Mouse (Mus musculus): ENCODE results near the gene Ubr4. TPM values are rescaled to one million over a fixed set of nuclear protein-coding genes. Genes with fewer than 3 reads are reported as not detected.

Gene Ubr4
- polyA plus RNA-seq, 1 experiment: 129 TPM

DNA sequence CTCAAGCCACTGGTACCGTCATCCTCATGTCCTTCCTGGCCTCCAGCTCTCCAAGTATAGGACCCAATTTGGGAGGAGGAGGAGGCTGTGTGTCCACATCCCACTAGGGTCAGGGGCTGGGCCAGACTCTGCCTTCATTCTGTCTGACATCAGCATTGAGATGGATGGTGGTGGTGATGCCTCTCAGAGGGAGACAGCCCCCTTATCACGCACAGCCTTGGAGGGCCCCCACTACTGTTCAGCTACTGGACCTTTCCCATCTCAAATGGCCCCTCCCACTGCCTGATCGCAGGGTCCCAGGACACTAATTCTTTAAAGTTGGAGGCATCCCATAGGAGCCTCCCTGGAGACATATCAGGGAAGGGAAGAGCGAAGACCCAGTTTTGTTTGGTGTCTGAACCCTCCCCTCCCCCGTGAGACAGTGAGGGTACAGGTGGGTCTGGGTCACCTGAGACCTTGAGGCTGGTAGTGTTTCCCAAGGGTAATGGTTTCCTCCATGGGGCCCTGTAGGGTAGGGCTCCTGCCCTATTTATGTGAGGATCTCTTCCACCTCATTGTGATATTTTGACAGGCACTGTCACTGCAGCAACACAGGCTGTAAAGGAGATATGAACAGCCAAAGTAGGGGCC lies 139.2 kb downstream of the Ubr4 start:
- H3K4me1 ChIP-seq (ENCODE audit: control insufficient read depth, insufficient read depth, low read length): no peaks in the 10 kb centered on the region
- no peak for DNase-seq
- H3K27me3 ChIP-seq (replicated peaks; ENCODE audit: control insufficient read depth, insufficient read depth, low read length): no peaks in the 10 kb centered on the region
- no peaks in the 10 kb centered on the region; the same call in none of the 2 replicates for H3K36me3 ChIP-seq (ENCODE audit: control insufficient read depth, insufficient read depth, low read length)
- WGBS: 93% methylated on average over 5 of the region's 5 CpGs
- H3K27ac ChIP-seq (ENCODE audit: insufficient read depth, low read depth, low read length): no peak overlapping the region
- no peak overlapping the region for H3K4me3 ChIP-seq (ENCODE audit: insufficient read depth, low read depth, low read length)
- no peak for TF ChIP-seq CTCF (conservative IDR thresholded peaks at IDR 0.05; ENCODE audit: insufficient read depth, insufficient read length, low read depth, low read length)
- no peak for TF ChIP-seq POLR2A (IDR thresholded peaks at IDR 0.05; ENCODE audit: low read depth, low read length)

DNA sequence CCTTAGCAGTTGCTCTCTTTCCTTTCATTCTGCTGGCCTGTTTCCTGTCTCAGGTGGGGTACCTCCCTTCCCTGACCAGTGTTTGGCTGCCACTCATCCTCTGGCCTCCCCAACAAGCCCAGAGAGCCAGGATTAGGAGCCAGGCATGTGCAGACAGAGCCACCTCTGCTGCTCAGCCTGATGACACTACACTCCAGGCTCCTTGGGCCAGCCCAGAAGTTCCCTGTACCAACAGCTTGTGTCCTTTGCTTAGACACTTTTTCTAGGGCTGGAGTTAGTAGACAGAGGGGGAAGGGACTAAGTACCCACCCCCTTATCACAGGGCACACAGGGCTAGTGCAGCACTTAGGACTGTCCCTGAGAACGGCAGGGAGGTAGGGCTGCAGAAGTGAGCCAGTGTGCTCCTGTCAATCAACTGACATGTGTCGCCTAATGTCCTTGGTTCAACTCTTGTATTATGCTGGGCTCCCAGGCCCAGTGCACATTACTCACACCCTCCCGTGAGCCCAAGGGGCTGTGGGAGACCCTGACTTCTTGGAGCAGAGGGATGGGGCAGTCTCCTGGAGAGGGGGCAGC lies 139.9 kb downstream of the Ubr4 start:
- H3K27me3 ChIP-seq (replicated peaks; ENCODE audit: control insufficient read depth, insufficient read depth, low read length): no peaks in the 10 kb centered on the region
- DNase-seq: no peak
- no peaks in the 10 kb centered on the region; the same call in 1 of the 2 replicates for H3K36me3 ChIP-seq (ENCODE audit: control insufficient read depth, insufficient read depth, low read length)
- H3K27ac ChIP-seq (ENCODE audit: insufficient read depth, low read depth, low read length): no peak overlapping the region
- 62% methylated on average over 3 of the region's 3 CpGs for WGBS
- TF ChIP-seq POLR2A (IDR thresholded peaks at IDR 0.05; ENCODE audit: low read depth, low read length) (no peak), CTCF (conservative IDR thresholded peaks at IDR 0.05; ENCODE audit: insufficient read depth, insufficient read length, low read depth, low read length) (no peak)
- no peak overlapping the region for H3K4me3 ChIP-seq (ENCODE audit: insufficient read depth, low read depth, low read length)
- no peaks in the 10 kb centered on the region for H3K4me1 ChIP-seq (ENCODE audit: control insufficient read depth, insufficient read depth, low read length)

DNA sequence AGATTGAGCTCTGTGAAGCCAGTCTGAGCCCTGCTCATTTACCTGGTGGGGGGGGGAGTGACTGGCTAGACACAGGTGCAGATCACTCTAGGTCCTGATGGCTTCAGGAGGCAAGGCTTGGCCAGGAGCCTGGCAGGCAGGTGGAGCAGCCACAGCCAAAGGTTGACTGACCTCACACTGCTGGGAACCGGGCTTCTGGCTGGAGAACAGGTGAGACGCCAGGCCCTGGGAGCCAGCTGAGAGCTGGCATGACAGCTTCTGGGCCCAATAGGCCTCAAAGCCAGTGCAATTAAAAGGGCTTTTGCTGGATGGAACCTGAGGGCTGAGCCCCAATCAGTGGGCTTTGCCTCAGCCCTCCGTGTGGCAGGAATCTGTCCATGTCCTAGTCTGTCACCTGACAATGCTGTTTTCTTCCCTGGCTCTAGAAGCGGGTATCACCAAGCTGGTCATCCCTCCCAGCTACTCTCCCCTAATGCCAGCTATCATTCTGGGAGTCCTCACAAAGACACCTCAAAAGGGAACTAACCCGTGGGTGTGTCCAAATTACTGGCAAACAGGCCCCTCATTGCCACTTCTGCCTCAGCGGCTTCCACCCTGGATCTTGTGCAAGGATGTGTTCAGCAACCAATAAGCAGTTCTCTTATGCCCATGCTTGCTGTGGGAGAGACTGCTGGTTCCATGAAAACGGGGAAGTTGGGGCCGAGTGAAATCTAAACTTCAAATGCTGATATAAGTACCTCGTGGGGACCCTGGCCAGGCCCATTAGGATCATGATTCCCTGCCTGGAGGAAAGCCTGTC lies 141.0 kb downstream of the Ubr4 start:
- no peak for TF ChIP-seq CTCF (conservative IDR thresholded peaks at IDR 0.05; ENCODE audit: insufficient read depth, insufficient read length, low read depth, low read length)
- TF ChIP-seq POLR2A (IDR thresholded peaks at IDR 0.05; ENCODE audit: low read depth, low read length): no peak
- Histone ChIP-seq H3K36me3 (ENCODE audit: control insufficient read depth, insufficient read depth, low read length) (no peaks in the 10 kb centered on the region; the same call in 1 of the 2 replicates), H3K4me3 (ENCODE audit: insufficient read depth, low read depth, low read length) (no peak overlapping the region), H3K27ac (ENCODE audit: insufficient read depth, low read depth, low read length) (no peak overlapping the region), H3K27me3 (replicated peaks; ENCODE audit: control insufficient read depth, insufficient read depth, low read length) (no peaks in the 10 kb centered on the region), H3K4me1 (ENCODE audit: control insufficient read depth, insufficient read depth, low read length) (no peaks in the 10 kb centered on the region)
- peak; percentile 74 for DNase-seq
- WGBS: 52% methylated on average over 9 of the region's 9 CpGs

DNA sequence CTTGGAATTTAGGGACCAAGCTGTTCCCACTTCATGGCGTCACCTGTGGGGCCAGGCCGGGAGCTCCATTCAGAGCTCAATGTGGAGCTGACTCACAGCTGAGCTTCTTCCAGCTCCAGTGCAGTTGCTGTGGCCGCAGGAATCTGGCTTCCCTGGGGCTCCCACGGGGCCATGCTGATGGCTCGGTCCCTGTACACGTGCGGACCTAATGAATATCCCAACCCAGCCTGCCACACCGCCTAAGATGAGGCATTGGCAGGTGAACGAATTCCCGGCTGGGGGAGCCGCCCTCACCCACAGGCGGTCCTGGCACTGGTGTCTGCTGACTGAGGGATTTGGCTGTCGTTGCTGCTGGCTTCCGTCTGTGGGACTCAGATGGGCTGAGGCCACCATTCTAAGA lies 148.4 kb downstream of the Ubr4 start:
- Histone ChIP-seq H3K27me3 (replicated peaks; ENCODE audit: control insufficient read depth, insufficient read depth, low read length) (no peaks in the 10 kb centered on the region), H3K36me3 (ENCODE audit: control insufficient read depth, insufficient read depth, low read length) (no peaks in the 10 kb centered on the region), H3K27ac (ENCODE audit: insufficient read depth, low read depth, low read length) (no peak overlapping the region), H3K4me3 (ENCODE audit: insufficient read depth, low read depth, low read length) (no peak overlapping the region), H3K4me1 (ENCODE audit: control insufficient read depth, insufficient read depth, low read length) (no peaks in the 10 kb centered on the region)
- TF ChIP-seq CTCF (conservative IDR thresholded peaks at IDR 0.05; ENCODE audit: insufficient read depth, insufficient read length, low read depth, low read length) (no peak), POLR2A (IDR thresholded peaks at IDR 0.05; ENCODE audit: low read depth, low read length) (no peak)
- DNase-seq: no peak
- 59% methylated on average over 14 of the region's 14 CpGs for WGBS

DNA sequence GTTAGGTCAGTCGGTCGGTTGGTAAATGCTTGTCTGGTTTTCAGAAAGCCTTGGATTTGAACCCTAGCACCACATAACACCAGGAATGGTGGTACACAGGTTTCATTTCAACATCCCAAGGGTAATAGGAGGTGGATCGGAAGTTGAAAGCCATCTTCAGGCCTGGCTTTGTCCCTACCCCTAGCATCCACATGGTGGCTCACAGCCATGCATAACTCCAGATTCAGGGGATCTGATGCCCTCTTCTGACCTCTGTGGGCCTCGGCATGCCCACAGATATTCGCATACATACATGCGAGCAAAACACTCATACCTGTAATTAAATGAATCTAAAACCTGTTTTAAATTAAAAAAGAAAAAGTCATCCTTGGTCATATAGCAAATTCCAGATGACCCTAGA lies 149.3 kb downstream of the Ubr4 start:
- TF ChIP-seq POLR2A (IDR thresholded peaks at IDR 0.05; ENCODE audit: low read depth, low read length) (no peak), CTCF (conservative IDR thresholded peaks at IDR 0.05; ENCODE audit: insufficient read depth, insufficient read length, low read depth, low read length) (no peak)
- Histone ChIP-seq H3K4me3 (ENCODE audit: insufficient read depth, low read depth, low read length) (no peak overlapping the region), H3K36me3 (ENCODE audit: control insufficient read depth, insufficient read depth, low read length) (no peaks in the 10 kb centered on the region), H3K4me1 (ENCODE audit: control insufficient read depth, insufficient read depth, low read length) (no peaks in the 10 kb centered on the region), H3K27ac (ENCODE audit: insufficient read depth, low read depth, low read length) (no peak overlapping the region), H3K27me3 (replicated peaks; ENCODE audit: control insufficient read depth, insufficient read depth, low read length) (no peaks in the 10 kb centered on the region)
- DNase-seq: no peak
- WGBS: 83% methylated on average over 6 of the region's 6 CpGs

DNA sequence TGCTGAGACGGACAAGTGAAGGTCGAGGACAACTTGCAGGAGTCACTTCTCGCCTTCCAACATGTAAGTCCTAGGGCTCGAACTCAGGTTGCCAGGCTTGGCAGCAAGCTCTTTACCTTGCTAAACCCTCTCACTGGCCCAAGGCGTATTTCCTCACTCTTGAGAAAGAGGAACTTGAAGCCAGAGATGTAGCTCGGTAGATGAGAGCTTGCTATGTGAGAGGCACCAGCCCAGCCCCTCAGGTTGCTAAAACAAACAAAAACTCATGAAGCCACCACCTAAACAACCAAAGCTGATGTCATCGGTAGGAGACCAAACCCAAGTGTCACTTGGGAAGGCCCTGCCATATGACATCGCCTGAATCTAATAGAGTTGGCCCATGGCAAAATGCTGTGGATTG lies 151.5 kb downstream of the Ubr4 start:
- Histone ChIP-seq H3K27ac (ENCODE audit: insufficient read depth, low read depth, low read length) (no peak overlapping the region), H3K4me1 (ENCODE audit: control insufficient read depth, insufficient read depth, low read length) (no peaks in the 10 kb centered on the region), H3K36me3 (ENCODE audit: control insufficient read depth, insufficient read depth, low read length) (no peaks in the 10 kb centered on the region), H3K4me3 (ENCODE audit: insufficient read depth, low read depth, low read length) (no peak overlapping the region), H3K27me3 (replicated peaks; ENCODE audit: control insufficient read depth, insufficient read depth, low read length) (no peaks in the 10 kb centered on the region)
- 92% methylated on average over 8 of the region's 8 CpGs for WGBS
- TF ChIP-seq POLR2A (IDR thresholded peaks at IDR 0.05; ENCODE audit: low read depth, low read length) (no peak), CTCF (conservative IDR thresholded peaks at IDR 0.05; ENCODE audit: insufficient read depth, insufficient read length, low read depth, low read length) (no peak)
- DNase-seq: no peak

DNA sequence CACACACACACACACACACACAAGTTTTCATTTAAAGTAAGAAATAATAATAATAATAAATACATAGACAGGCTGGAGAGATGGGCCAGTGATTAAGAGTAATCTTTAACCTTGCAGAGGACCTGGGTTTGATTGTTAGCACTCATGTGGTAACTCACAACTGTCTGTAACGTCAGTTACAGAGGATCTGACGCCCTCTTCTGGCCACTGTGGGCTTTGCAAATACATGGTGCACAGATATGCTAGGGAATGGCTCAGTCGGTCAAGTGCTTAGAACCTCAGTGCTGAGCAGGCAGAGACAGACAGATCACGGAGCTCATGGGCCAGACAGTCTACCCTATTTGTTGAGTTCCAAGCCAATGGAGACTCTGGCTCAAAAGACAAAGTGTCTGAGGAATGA lies 153.3 kb downstream of the Ubr4 start:
- Histone ChIP-seq H3K4me1 (ENCODE audit: control insufficient read depth, insufficient read depth, low read length) (no peaks in the 10 kb centered on the region), H3K27me3 (replicated peaks; ENCODE audit: control insufficient read depth, insufficient read depth, low read length) (no peaks in the 10 kb centered on the region), H3K36me3 (ENCODE audit: control insufficient read depth, insufficient read depth, low read length) (no peaks in the 10 kb centered on the region), H3K4me3 (ENCODE audit: insufficient read depth, low read depth, low read length) (no peak overlapping the region), H3K27ac (ENCODE audit: insufficient read depth, low read depth, low read length) (no peak overlapping the region)
- no peak for DNase-seq
- no peak for TF ChIP-seq CTCF (conservative IDR thresholded peaks at IDR 0.05; ENCODE audit: insufficient read depth, insufficient read length, low read depth, low read length)
- TF ChIP-seq POLR2A (IDR thresholded peaks at IDR 0.05; ENCODE audit: low read depth, low read length): no peak
- 80% methylated on average over 4 of the region's 4 CpGs for WGBS

Data from kidney, adult 2 months (tissue).